Comparison of ENCODE assay signal across 16 mouse cellular contexts in genomic region chr9:42249112-42249511, GRCm38 (mm10). TPM values are rescaled to one million over a fixed set of nuclear protein-coding genes. Genes with fewer than 3 reads are reported as not detected.
DNase-seq lines count a peak whose midpoint lies in the region; ATAC-seq and TF ChIP-seq lines count a peak whose summit lies in the region.
"Had no signal": no experiment of that assay in that cellular context is flagged by ENCODE, and none has a peak within 500 bp of the region (broad histone marks: within the 10 kb centered on the region; RNA-seq: fewer than 3 reads in every experiment).

No protein-coding gene starts in this region.

- H3K4me3 ChIP-seq in ES-E14 (ENCODE audit: insufficient read depth in 1 of 2, low read depth in 1 of 2, low read length in 2 of 2, poor library complexity in 1 of 2, severe bottlenecking in 1 of 2) = no peak overlapping the region
- no peak overlapping the region for H3K4me3 ChIP-seq in intestine, postnatal 0 days (ENCODE audit: low read depth, low read length)
- no peak overlapping the region for H3K4me3 ChIP-seq in stomach, embryonic 16.5 days (replicated peaks; ENCODE audit: low read length)
- no peak overlapping the region for H3K4me3 ChIP-seq in midbrain, embryonic 14.5 days (replicated peaks; ENCODE audit: low read depth, low read length)
- no peak overlapping the region for H3K4me3 ChIP-seq in forebrain, postnatal 0 days (ENCODE audit: low read depth, low read length)
- H3K4me3 ChIP-seq: forebrain, embryonic 12.5 days; heart, embryonic 15.5 days; limb, embryonic 12.5 days; neural tube, embryonic 13.5 days had no signal

- TF ChIP-seq CTCF in intestine, postnatal 0 days (IDR thresholded peaks at IDR 0.05; ENCODE audit: low read depth) = peak; percentile 42
- TF ChIP-seq CTCF in forebrain, postnatal 0 days (IDR thresholded peaks at IDR 0.05; ENCODE audit: low read depth) = no peak

- in situ Hi-C loops in ES-E14 (cut with MboI; ENCODE audit: low sequenced_read_pairs in 2 of 2, unreplicated experiment in 2 of 2) = loop anchor here (10.0 to 25.0 kb wide), 2 partner anchors 237 to 244 kb away; no protein-coding TSS in a partner anchor

- peak; percentile 86 for ATAC-seq in intestine, postnatal 0 days
- ATAC-seq in stomach, embryonic 16.5 days (ENCODE audit: insufficient read depth, low FRiP score) = peak; percentile 90; the same call in 1 of the 2 replicates
- ATAC-seq in midbrain, embryonic 14.5 days (ENCODE audit: low FRiP score, low TSS enrichment) = no peak
- ATAC-seq in forebrain, postnatal 0 days = no peak

- DNase-seq in CD4-positive, CD25-positive, alpha-beta regulatory T cell, adult 2 months (ENCODE audit: low read depth, low spot score) = peak; percentile 49
- DNase-seq in ES-E14 (ENCODE audit: low read depth, low spot score) = peak; percentile 6
- DNase-seq in midbrain, embryonic 14.5 days = no peak
- DNase-seq in layer of hippocampus, adult 9-11 months = no peak
- no peak for DNase-seq in left cerebral cortex, adult 11 months (ENCODE audit: low spot score)
- no peak for DNase-seq in forebrain, postnatal 0 days
- DNase-seq: adrenal gland, postnatal 14 days; cerebellum, adult 2 months; kidney, adult 2 months; lung, adult 2 months had no signal

- no peaks in the 10 kb centered on the region for H3K27me3 ChIP-seq in intestine, postnatal 0 days (replicated peaks; ENCODE audit: control insufficient read depth, insufficient read depth, low read length)
- H3K27me3 ChIP-seq in stomach, embryonic 16.5 days (ENCODE audit: control insufficient read depth, insufficient read depth, low read length) = no peaks in the 10 kb centered on the region
- no peaks in the 10 kb centered on the region for H3K27me3 ChIP-seq in midbrain, embryonic 14.5 days (ENCODE audit: control insufficient read depth, insufficient read depth, low read length)
- no peaks in the 10 kb centered on the region for H3K27me3 ChIP-seq in forebrain, postnatal 0 days (ENCODE audit: insufficient read depth, low read length)
- H3K27me3 ChIP-seq: forebrain, embryonic 12.5 days; heart, embryonic 15.5 days; limb, embryonic 12.5 days; neural tube, embryonic 13.5 days had no signal

- WGBS in intestine, postnatal 0 days = 32% methylated on average over 6 of the region's 6 CpGs
- WGBS in stomach, embryonic 16.5 days = 56% methylated on average over 6 of the region's 6 CpGs
- 85% methylated on average over 6 of the region's 6 CpGs for WGBS in midbrain, embryonic 14.5 days
- WGBS in forebrain, postnatal 0 days = 85% methylated on average over 6 of the region's 6 CpGs

- H3K27ac ChIP-seq in ES-E14 (ENCODE audit: insufficient read depth, low read depth, low read length, poor library complexity, severe bottlenecking) = no peak overlapping the region
- H3K27ac ChIP-seq in intestine, postnatal 0 days (ENCODE audit: low read depth, low read length) = peak overlapping the region; percentile 57
- peak overlapping the region; percentile 49 for H3K27ac ChIP-seq in stomach, embryonic 16.5 days (ENCODE audit: low read length)
- H3K27ac ChIP-seq in midbrain, embryonic 14.5 days (replicated peaks; ENCODE audit: low read depth, low read length) = no peak overlapping the region
- no peak overlapping the region for H3K27ac ChIP-seq in forebrain, postnatal 0 days (ENCODE audit: low read depth, low read length)
- H3K27ac ChIP-seq: forebrain, embryonic 12.5 days; heart, embryonic 15.5 days; limb, embryonic 12.5 days; neural tube, embryonic 13.5 days had no signal

- peak overlapping the region; percentile 13; the same call in 1 of the 2 replicates for H3K4me2 ChIP-seq in intestine, postnatal 0 days (replicated peaks; ENCODE audit: low read depth)
- H3K4me2 ChIP-seq in stomach, embryonic 16.5 days (ENCODE audit: low read depth, low read length) = no peak overlapping the region
- H3K4me2 ChIP-seq in midbrain, embryonic 14.5 days (ENCODE audit: low read length) = no peak overlapping the region
- H3K4me2 ChIP-seq in forebrain, postnatal 0 days (ENCODE audit: low read depth) = no peak overlapping the region
- H3K4me2 ChIP-seq: forebrain, embryonic 12.5 days; heart, embryonic 15.5 days; limb, embryonic 12.5 days; neural tube, embryonic 13.5 days had no signal

- no peaks in the 10 kb centered on the region for H3K36me3 ChIP-seq in ES-E14 (ENCODE audit: control insufficient read depth, insufficient read depth, low read length, poor library complexity, severe bottlenecking)
- peaks cover 8% of the 10 kb centered on the region; the same call in 1 of the 2 replicates for H3K36me3 ChIP-seq in intestine, postnatal 0 days (ENCODE audit: control insufficient read depth, insufficient read depth)
- H3K36me3 ChIP-seq in stomach, embryonic 16.5 days (ENCODE audit: control insufficient read depth, insufficient read depth, low read length) = no peaks in the 10 kb centered on the region
- peaks cover 23% of the 10 kb centered on the region for H3K36me3 ChIP-seq in midbrain, embryonic 14.5 days (ENCODE audit: control insufficient read depth, insufficient read depth, low read length)
- peaks cover 17% of the 10 kb centered on the region for H3K36me3 ChIP-seq in forebrain, postnatal 0 days (ENCODE audit: insufficient read depth)
- H3K36me3 ChIP-seq: heart, embryonic 15.5 days had no signal

- no peaks in the 10 kb centered on the region for H3K9me3 ChIP-seq in ES-E14 (ENCODE audit: control insufficient read depth, insufficient read depth, low read depth, low read length)
- no peaks in the 10 kb centered on the region for H3K9me3 ChIP-seq in intestine, postnatal 0 days (ENCODE audit: control insufficient read depth)
- no peaks in the 10 kb centered on the region for H3K9me3 ChIP-seq in stomach, embryonic 16.5 days (replicated peaks; ENCODE audit: control insufficient read depth, low read length)
- H3K9me3 ChIP-seq in midbrain, embryonic 14.5 days (ENCODE audit: control insufficient read depth, low read length) = no peaks in the 10 kb centered on the region
- no peaks in the 10 kb centered on the region for H3K9me3 ChIP-seq in forebrain, postnatal 0 days (ENCODE audit: low read length)
- H3K9me3 ChIP-seq: forebrain, embryonic 12.5 days; heart, embryonic 15.5 days; limb, embryonic 12.5 days; neural tube, embryonic 13.5 days had no signal

- H3K9ac ChIP-seq in ES-E14 (ENCODE audit: insufficient read depth, low read depth, low read length, poor library complexity, severe bottlenecking) = no peak overlapping the region
- no peak overlapping the region for H3K9ac ChIP-seq in intestine, postnatal 0 days (ENCODE audit: low read depth, low read length)
- H3K9ac ChIP-seq in stomach, embryonic 16.5 days (ENCODE audit: low read length) = no peak overlapping the region
- H3K9ac ChIP-seq in midbrain, embryonic 14.5 days (replicated peaks; ENCODE audit: low read length) = no peak overlapping the region
- no peak overlapping the region for H3K9ac ChIP-seq in forebrain, postnatal 0 days
- H3K9ac ChIP-seq: forebrain, embryonic 12.5 days; heart, embryonic 15.5 days; limb, embryonic 12.5 days; neural tube, embryonic 13.5 days had no signal

- H3K4me1 ChIP-seq in ES-E14 (ENCODE audit: control insufficient read depth in 2 of 2, insufficient read depth in 2 of 2, low read length in 2 of 2, poor library complexity in 1 of 2) = peaks cover 3% of the 10 kb centered on the region in 2 experiments; a peak in 2 of 4 replicates
- H3K4me1 ChIP-seq in intestine, postnatal 0 days (replicated peaks; ENCODE audit: control insufficient read depth, insufficient read depth, low read length) = 0 out of 2 replicates have a peak, but pooled peaks cover 4% of the 10 kb centered on the region
- no peaks in the 10 kb centered on the region for H3K4me1 ChIP-seq in stomach, embryonic 16.5 days (ENCODE audit: control insufficient read depth, insufficient read depth, low read length)
- no peaks in the 10 kb centered on the region for H3K4me1 ChIP-seq in midbrain, embryonic 14.5 days (ENCODE audit: control insufficient read depth, insufficient read depth, low read length)
- H3K4me1 ChIP-seq in forebrain, postnatal 0 days (ENCODE audit: insufficient read depth) = no peaks in the 10 kb centered on the region
- H3K4me1 ChIP-seq: forebrain, embryonic 12.5 days; heart, embryonic 15.5 days; limb, embryonic 12.5 days; neural tube, embryonic 13.5 days had no signal

TF ChIP-seq in ES-E14, 5 proteins besides CTCF, POLR2A, EP300 and RAD21:
- TF ChIP-seq ZC3H11A (IDR thresholded peaks at IDR 0.05; ENCODE audit: borderline replicate concordance, low read depth, low read length) = no peak
- no peak for TF ChIP-seq CHD2 (IDR thresholded peaks at IDR 0.05; ENCODE audit: low read depth, low read length)
- TF ChIP-seq ZNF384 (IDR thresholded peaks at IDR 0.05; ENCODE audit: low read depth, low read length) = no peak
- TF ChIP-seq MAFK (IDR thresholded peaks at IDR 0.05; ENCODE audit: insufficient read depth, low read depth, low read length) = no peak
- no peak for TF ChIP-seq HCFC1 (IDR thresholded peaks at IDR 0.05; ENCODE audit: borderline replicate concordance, insufficient read depth, low read length)

RNA-seq across cellular contexts. Expression of gene Sc5d, which starts 14.9 kb away (rescaled TPM):
- total RNA-seq in ES-E14 (2012; rRNA removed) = 31.2 and 33.8 TPM in 2 replicates
- polyA plus RNA-seq in intestine, postnatal 0 days (2015; fragmentation: Nextera tagmentation; extraction: Ambion mirVana) = 79.8 and 87.7 TPM in 2 replicates
- 69.6 and 78.4 TPM in 2 replicates for polyA plus RNA-seq in stomach, embryonic 16.5 days (2015; fragmentation: Nextera tagmentation; extraction: Ambion mirVana)
- 71.8 and 76.3 TPM in 2 replicates for polyA plus RNA-seq in midbrain, embryonic 14.5 days (2014; fragmentation: Nextera tagmentation; extraction: Ambion mirVana)
- 37.2 and 48.6 TPM in 2 replicates for total RNA-seq in forebrain, postnatal 0 days (2014; rRNA removed)
- polyA plus RNA-seq in forebrain, postnatal 0 days (2015; fragmentation: Nextera tagmentation; extraction: Ambion mirVana) = 52.9 and 75.6 TPM in 2 replicates

Comparison
In these comparisons a context has a peak if more than half of its experiments do, and no peak if none do; other contexts are left out.
1. DNase-seq: peak in CD4-positive, CD25-positive, alpha-beta regulatory T cell, adult 2 months (single experiment) and ES-E14 (single experiment); none in midbrain, embryonic 14.5 days (single experiment), layer of hippocampus, adult 9-11 months (single experiment), left cerebral cortex, adult 11 months (single experiment) and forebrain, postnatal 0 days (single experiment).
2. H3K27ac ChIP-seq: peak in intestine, postnatal 0 days (single experiment) and stomach, embryonic 16.5 days (single experiment); none in ES-E14 (single experiment), midbrain, embryonic 14.5 days (single experiment) and forebrain, postnatal 0 days (single experiment).
3. ATAC-seq: peak in intestine, postnatal 0 days (single experiment) and stomach, embryonic 16.5 days (single experiment); none in midbrain, embryonic 14.5 days (single experiment) and forebrain, postnatal 0 days (single experiment).